Mouse (Mus musculus): ENCODE data around the gene Tnni1.

DNA sequence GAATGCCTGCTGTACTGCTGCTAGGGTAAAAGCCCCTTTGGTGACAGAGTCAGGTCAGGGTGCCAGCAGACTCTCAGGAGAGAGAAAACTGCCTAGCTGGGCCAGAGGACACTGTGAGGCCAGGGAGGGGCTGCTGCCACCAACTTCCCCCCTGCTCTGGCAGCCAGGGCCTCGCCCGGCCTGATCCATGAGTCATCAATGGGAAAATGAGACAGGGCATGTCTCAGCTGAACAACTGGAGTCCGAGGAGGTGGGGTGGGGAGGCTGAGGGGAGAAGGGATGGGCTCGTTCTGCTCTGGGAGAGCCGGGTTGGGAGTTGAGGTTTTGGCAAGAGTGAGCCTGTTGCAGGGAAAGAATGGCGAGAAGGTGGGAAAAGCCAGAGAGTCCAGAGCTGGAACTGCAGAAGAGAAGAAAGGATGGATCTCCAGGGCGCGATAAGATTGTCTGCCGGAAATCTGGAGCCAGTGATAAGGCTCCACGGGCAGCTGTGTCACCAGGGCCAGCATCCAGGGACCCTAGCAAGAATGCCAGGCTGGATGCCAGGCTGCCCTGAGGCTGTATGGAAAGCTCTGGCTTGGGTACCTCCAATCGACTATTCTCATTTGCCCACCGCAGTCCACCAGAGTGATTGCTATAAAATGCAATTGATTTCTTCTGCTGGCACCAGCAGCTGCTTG is 8.2 kb upstream of the Tnni1 start:
- TF ChIP-seq CTCF (IDR thresholded peaks at IDR 0.05; ENCODE audit: borderline replicate concordance, insufficient read depth, low read depth, low read length) (no peak), POLR2A (IDR thresholded peaks at IDR 0.05; ENCODE audit: borderline replicate concordance, insufficient read depth, low read length) (no peak)
